Mouse (Mus musculus): ENCODE results near the gene Ttc23. TPM values are rescaled to one million over a fixed set of nuclear protein-coding genes. Genes with fewer than 3 reads are reported as not detected.
A peak's percentile ranks its signal among the peaks of the same experiment; 100 is the strongest.

The Ttc23 gene
- polyA plus RNA-seq, 1 experiment from 2014 or later, result 14.4 TPM

GRCm38 (mm10) chr7:67800547-67800946 is 153.3 kb downstream of the Ttc23 start:
- DNase-seq (ENCODE audit: low spot score) (no peak), ATAC-seq (no peak)
- no peak overlapping the region for H3K9ac ChIP-seq (replicated peaks; ENCODE audit: low read depth)
- H3K4me1 ChIP-seq (ENCODE audit: insufficient read depth, low read depth, low read length), result no peaks in the 10 kb centered on the region
- no peaks in the 10 kb centered on the region for H3K36me3 ChIP-seq (ENCODE audit: insufficient read depth, low read length)
- H3K4me3 ChIP-seq (ENCODE audit: low read depth, low read length), result no peak overlapping the region
- H3K9me3 ChIP-seq (ENCODE audit: low read length), result no peaks in the 10 kb centered on the region
- WGBS, result 86% methylated on average over 6 of the region's 6 CpGs
- no peak for TF ChIP-seq EP300 (IDR thresholded peaks at IDR 0.05)
- TF ChIP-seq CTCF (IDR thresholded peaks at IDR 0.05), result no peak
- no peak overlapping the region for H3K4me2 ChIP-seq (replicated peaks; ENCODE audit: low read depth, low read length)
- H3K27me3 ChIP-seq (replicated peaks; ENCODE audit: insufficient read depth, low read length), result no peaks in the 10 kb centered on the region
- no peak overlapping the region for H3K27ac ChIP-seq (ENCODE audit: low read length)

DNA sequence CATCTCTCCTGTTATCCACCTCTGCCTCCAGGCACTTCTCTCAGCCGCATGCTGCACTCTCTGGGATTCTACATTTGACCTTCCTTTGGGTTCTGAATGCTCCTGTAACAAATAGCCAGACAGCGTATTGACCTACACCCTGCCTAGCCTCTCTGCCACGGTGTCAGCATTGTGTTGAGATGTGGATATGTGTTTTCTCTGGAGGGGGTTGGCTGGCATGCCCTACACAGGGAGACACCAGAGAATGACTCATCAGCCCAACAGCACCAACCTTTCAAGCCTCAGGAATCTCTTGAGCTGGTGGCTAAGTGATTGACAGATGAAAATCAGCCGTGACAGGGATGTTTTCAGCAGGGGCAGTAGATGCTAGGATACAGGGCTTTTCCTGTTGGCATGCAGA is 153.8 kb downstream of the Ttc23 start:
- H3K4me3 ChIP-seq (ENCODE audit: low read depth, low read length), result no peak overlapping the region
- H3K27me3 ChIP-seq (replicated peaks; ENCODE audit: insufficient read depth, low read length), result no peaks in the 10 kb centered on the region
- H3K4me1 ChIP-seq (ENCODE audit: insufficient read depth, low read depth, low read length), result no peaks in the 10 kb centered on the region
- ATAC-seq, result no peak
- H3K9me3 ChIP-seq (ENCODE audit: low read length), result no peaks in the 10 kb centered on the region
- WGBS, result 71% methylated on average over 4 of the region's 4 CpGs
- no peak for TF ChIP-seq CTCF (IDR thresholded peaks at IDR 0.05)
- no peak for TF ChIP-seq EP300 (IDR thresholded peaks at IDR 0.05)
- no peak overlapping the region for H3K27ac ChIP-seq (ENCODE audit: low read length)
- H3K36me3 ChIP-seq (ENCODE audit: insufficient read depth, low read length), result no peaks in the 10 kb centered on the region
- DNase-seq (ENCODE audit: low spot score), result no peak
- H3K4me2 ChIP-seq (replicated peaks; ENCODE audit: low read depth, low read length), result no peak overlapping the region
- H3K9ac ChIP-seq (replicated peaks; ENCODE audit: low read depth), result no peak overlapping the region

- ATAC-seq (peak; percentile 89), DNase-seq (ENCODE audit: low spot score) (peak; percentile 92)
- no peaks in the 10 kb centered on the region for H3K27me3 ChIP-seq (replicated peaks; ENCODE audit: insufficient read depth, low read length)
- H3K9ac ChIP-seq (replicated peaks; ENCODE audit: low read depth), result no peak overlapping the region
- TF ChIP-seq CTCF (IDR thresholded peaks at IDR 0.05) (peak; percentile 99), EP300 (IDR thresholded peaks at IDR 0.05) (no peak)
- no peaks in the 10 kb centered on the region for H3K4me1 ChIP-seq (ENCODE audit: insufficient read depth, low read depth, low read length)
- H3K4me2 ChIP-seq (replicated peaks; ENCODE audit: low read depth, low read length), result peak overlapping the region; percentile 65
- no peaks in the 10 kb centered on the region for H3K9me3 ChIP-seq (ENCODE audit: low read length)
- WGBS, result 11% methylated on average over 26 of the region's 28 CpGs
- no peaks in the 10 kb centered on the region for H3K36me3 ChIP-seq (ENCODE audit: insufficient read depth, low read length)
- H3K4me3 ChIP-seq (ENCODE audit: low read depth, low read length), result peak overlapping the region; percentile 32
- H3K27ac ChIP-seq (ENCODE audit: low read length), result no peak overlapping the region
Measured at GRCm38 (mm10) chr7:67803015-67803856, 156.0 kb downstream of the Ttc23 start.

DNA sequence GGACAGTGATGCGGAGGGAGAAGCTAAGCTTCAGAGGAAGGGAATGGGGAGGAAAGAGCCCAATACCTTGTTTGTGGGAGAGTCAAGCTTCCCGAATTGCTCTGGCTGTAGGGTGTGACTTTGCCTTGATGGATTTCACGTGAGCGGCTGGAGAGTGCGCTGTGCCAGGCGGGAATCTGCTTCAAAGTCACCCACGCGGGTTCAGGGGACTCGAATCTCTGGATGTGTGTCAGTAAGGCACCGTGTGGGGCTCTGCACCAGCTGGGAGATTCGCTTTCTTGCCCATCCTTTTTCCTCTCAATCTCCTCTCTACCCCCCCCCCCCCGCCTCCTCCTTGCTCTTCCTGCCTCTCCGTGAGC is 156.6 kb downstream of the Ttc23 start:
- no peak; the same call in 1 of the 2 replicates for ATAC-seq
- no peaks in the 10 kb centered on the region for H3K9me3 ChIP-seq (ENCODE audit: low read length)
- no peaks in the 10 kb centered on the region for H3K4me1 ChIP-seq (ENCODE audit: insufficient read depth, low read depth, low read length)
- no peak overlapping the region for H3K27ac ChIP-seq (ENCODE audit: low read length)
- no peak for DNase-seq (ENCODE audit: low spot score)
- no peaks in the 10 kb centered on the region for H3K36me3 ChIP-seq (ENCODE audit: insufficient read depth, low read length)
- peak overlapping the region; percentile 32 for H3K4me3 ChIP-seq (ENCODE audit: low read depth, low read length)
- 8% methylated on average over 12 of the region's 13 CpGs for WGBS
- H3K9ac ChIP-seq (replicated peaks; ENCODE audit: low read depth), result no peak overlapping the region
- TF ChIP-seq CTCF (IDR thresholded peaks at IDR 0.05) (no peak), EP300 (IDR thresholded peaks at IDR 0.05) (no peak)
- peak overlapping the region; percentile 65 for H3K4me2 ChIP-seq (replicated peaks; ENCODE audit: low read depth, low read length)
- H3K27me3 ChIP-seq (replicated peaks; ENCODE audit: insufficient read depth, low read length), result no peaks in the 10 kb centered on the region

Small RNA genes within 50 kb of the gene (microRNA-seq; reads per million reads assigned to microRNA genes)
- not detected for gene Gm23844

Other genes with a start within 250 kb of the Ttc23 start
- 13.4 and 14.0 TPM in 2 replicates for gene Lrrc28, start 2.1 kb upstream of the Ttc23 start, polyA plus RNA-seq (2015; fragmentation: Nextera tagmentation; extraction: Ambion mirVana)
- gene Synm, start 112.3 kb downstream of the Ttc23 start, polyA plus RNA-seq (2015; fragmentation: Nextera tagmentation; extraction: Ambion mirVana), result 6.5 and 8.1 TPM in 2 replicates